Mouse (Mus musculus) limb, embryonic 10.5 days (tissue): ENCODE measurements around the gene Hyal2. TPM values are rescaled to one million over a fixed set of nuclear protein-coding genes. Genes with fewer than 3 reads are reported as not detected.
A peak's percentile ranks its signal among the peaks of the same experiment; 100 is the strongest.

Experiments
- DNase-seq: peaks from one replicate; pipeline ENCODE4 v3.0.0-alpha.2; 2017; ENCODE audit warnings: low spot score
- H3K27ac ChIP-seq: fragments of 300-500 bp; sonication (generic); 2 replicates; pipeline ENCODE4 v1.5.1; 2016; ENCODE audit warnings: mild to moderate bottlenecking
- H3K27me3 ChIP-seq: fragments of 300-500 bp; sonication (generic); 2 replicates; pipeline ENCODE4 v1.6.1; 2016; ENCODE audit warnings: low read depth, mild to moderate bottlenecking; ENCODE audit not compliant: poor library complexity, severe bottlenecking
- H3K36me3 ChIP-seq: fragments of 300-500 bp; sonication (generic); 2 replicates; pipeline ENCODE4 v1.6.1; 2016; ENCODE audit warnings: mild to moderate bottlenecking, moderate library complexity
- H3K4me1 ChIP-seq: fragments of 300-500 bp; sonication (generic); 2 replicates; pipeline ENCODE4 v1.6.1; 2016
- H3K4me3 ChIP-seq: fragments of 300-500 bp; sonication (generic); 2 replicates; pipeline ENCODE4 v1.5.1; 2016; ENCODE audit warnings: mild to moderate bottlenecking, moderate library complexity
- H3K9me3 ChIP-seq: fragments of 300-500 bp; sonication (generic); replicated peaks from 2 replicates; pipeline ENCODE4 v1.6.1; 2016; ENCODE audit warnings: mild to moderate bottlenecking
- WGBS: fragments of 180-500 bp; shearing (Covaris S2); methylation state at CpG from one replicate; pipeline ENCODE4 v1.1.7; 2016; 5-methylcytosine and 5-hydroxymethylcytosine counted together
- polyA plus RNA-seq: library from polyadenylated mRNA; unstranded; fragments of >200 nt; fragmentation: Nextera tagmentation; extraction: Ambion mirVana; gene quantifications from 2 replicates; pipeline ENCODE4 v1.2.1, GENCODE M21; 2016

Gene Hyal2
- polyA plus RNA-seq, 1 experiment from 2014 or later: 160 TPM

- H3K27ac ChIP-seq: no peak overlapping the region
- 32% methylated on average over 10 of the region's 10 CpGs for WGBS
Observed at GRCm38 (mm10) chr9:107541005-107541404, 26.7 kb upstream of the Hyal2 start.

GRCm38 (mm10) chr9:107541474-107542351, 26.0 kb upstream of the Hyal2 start, which contains the start of the genes Cyb561d2 and Nprl2:
Gene Cyb561d2 (minus strand): TSS chr9:107542193.
Gene Nprl2 (plus strand): TSS chr9:107542226.
- Histone ChIP-seq H3K36me3 (peaks cover 60% of the 10 kb centered on the region), H3K27me3 (no peaks in the 10 kb centered on the region), H3K4me1 (peaks cover 48% of the 10 kb centered on the region), H3K9me3 (no peaks in the 10 kb centered on the region), H3K4me3 (peak within 1 kb of the TSS; percentile 68), H3K27ac (peak within 1 kb of the TSS; percentile 75)
- peak; percentile 96 for DNase-seq
- under 1% methylated on average over 46 of the region's 46 CpGs for WGBS

More at GRCm38 (mm10) chr9:107541005-107541404, 26.7 kb upstream of the Hyal2 start:
- H3K4me3 ChIP-seq: peak overlapping the region; percentile 68
- no peaks in the 10 kb centered on the region for H3K9me3 ChIP-seq
- peaks cover 48% of the 10 kb centered on the region for H3K4me1 ChIP-seq
- DNase-seq: no peak
- H3K27me3 ChIP-seq: no peaks in the 10 kb centered on the region
- H3K36me3 ChIP-seq: peaks cover 63% of the 10 kb centered on the region

GRCm38 (mm10) chr9:107542352-107542686, 25.4 kb upstream of the Hyal2 start:
- H3K27ac ChIP-seq: peak overlapping the region; percentile 75
- H3K27me3 ChIP-seq: no peaks in the 10 kb centered on the region
- peak overlapping the region; percentile 68 for H3K4me3 ChIP-seq
- peaks cover 54% of the 10 kb centered on the region for H3K36me3 ChIP-seq
- no peak for DNase-seq
- WGBS: under 1% methylated on average over 11 of the region's 11 CpGs
- peaks cover 48% of the 10 kb centered on the region for H3K4me1 ChIP-seq
- H3K9me3 ChIP-seq: no peaks in the 10 kb centered on the region

- H3K9me3 ChIP-seq: no peaks in the 10 kb centered on the region
- H3K4me1 ChIP-seq: peaks cover 51% of the 10 kb centered on the region
- H3K27ac ChIP-seq: peak overlapping the region; percentile 75; the same call in 1 of the 2 replicates
- H3K27me3 ChIP-seq: 0 out of 2 replicates have a peak, but pooled peaks cover 2% of the 10 kb centered on the region
- DNase-seq: no peak
- peaks cover 50% of the 10 kb centered on the region for H3K36me3 ChIP-seq
- 50% methylated on average over 8 of the region's 8 CpGs for WGBS
- peak overlapping the region; percentile 68 for H3K4me3 ChIP-seq
Observed at GRCm38 (mm10) chr9:107542721-107543120, 25.0 kb upstream of the Hyal2 start.

- H3K36me3 ChIP-seq: peaks cover 44% of the 10 kb centered on the region
- DNase-seq: no peak
- no peak overlapping the region for H3K27ac ChIP-seq
- H3K9me3 ChIP-seq: no peaks in the 10 kb centered on the region
- WGBS: 88% methylated on average over 11 of the region's 11 CpGs
- H3K4me3 ChIP-seq: peak overlapping the region; percentile 68; the same call in 1 of the 2 replicates
- H3K27me3 ChIP-seq: peaks cover 7% of the 10 kb centered on the region
- H3K4me1 ChIP-seq: peaks cover 53% of the 10 kb centered on the region
Observed at GRCm38 (mm10) chr9:107543299-107543698, 24.4 kb upstream of the Hyal2 start.

GRCm38 (mm10) chr9:107544196-107544700, 23.5 kb upstream of the Hyal2 start:
- peaks cover 53% of the 10 kb centered on the region for H3K4me1 ChIP-seq
- peaks cover 35% of the 10 kb centered on the region for H3K36me3 ChIP-seq
- H3K27ac ChIP-seq: no peak overlapping the region
- no peak for DNase-seq
- WGBS: 97% methylated on average over 17 of the region's 17 CpGs
- H3K9me3 ChIP-seq: no peaks in the 10 kb centered on the region
- peaks cover 15% of the 10 kb centered on the region for H3K27me3 ChIP-seq
- no peak overlapping the region for H3K4me3 ChIP-seq

GRCm38 (mm10) chr9:107544729-107545128, 23.0 kb upstream of the Hyal2 start:
- H3K4me3 ChIP-seq: no peak overlapping the region
- peaks cover 20% of the 10 kb centered on the region for H3K27me3 ChIP-seq
- H3K36me3 ChIP-seq: peaks cover 30% of the 10 kb centered on the region
- no peak overlapping the region for H3K27ac ChIP-seq
- H3K9me3 ChIP-seq: no peaks in the 10 kb centered on the region
- H3K4me1 ChIP-seq: peaks cover 58% of the 10 kb centered on the region
- no peak for DNase-seq
- WGBS: 97% methylated on average over 12 of the region's 12 CpGs

GRCm38 (mm10) chr9:107545199-107545598, 22.5 kb upstream of the Hyal2 start:
- Histone ChIP-seq H3K36me3 (peaks cover 25% of the 10 kb centered on the region), H3K27me3 (peaks cover 25% of the 10 kb centered on the region), H3K4me3 (no peak overlapping the region), H3K27ac (no peak overlapping the region), H3K9me3 (no peaks in the 10 kb centered on the region), H3K4me1 (peaks cover 62% of the 10 kb centered on the region)
- no peak for DNase-seq
- WGBS: 89% methylated on average over 10 of the region's 10 CpGs

GRCm38 (mm10) chr9:107545602-107546001, 22.1 kb upstream of the Hyal2 start:
- WGBS: 6% methylated on average over 3 of the region's 3 CpGs

GRCm38 (mm10) chr9:107547026-107547425, 20.7 kb upstream of the Hyal2 start, which contains the start of gene Zmynd10:
Gene Zmynd10 (plus strand): TSS chr9:107547298.
- peak; percentile 95 for DNase-seq
- H3K9me3 ChIP-seq: no peaks in the 10 kb centered on the region
- peaks cover 32% of the 10 kb centered on the region for H3K27me3 ChIP-seq
- peak within 1 kb of the TSS; percentile 54; the same call in 1 of the 2 replicates for H3K27ac ChIP-seq
- WGBS: 5% methylated on average over 20 of the region's 20 CpGs
- H3K36me3 ChIP-seq: peaks cover 24% of the 10 kb centered on the region
- peak within 1 kb of the TSS; percentile 39 for H3K4me3 ChIP-seq
- peaks cover 69% of the 10 kb centered on the region for H3K4me1 ChIP-seq

More at GRCm38 (mm10) chr9:107545602-107546001, 22.1 kb upstream of the Hyal2 start:
- H3K27ac ChIP-seq: no peak overlapping the region
- H3K36me3 ChIP-seq: peaks cover 24% of the 10 kb centered on the region
- H3K4me3 ChIP-seq: no peak overlapping the region
- no peaks in the 10 kb centered on the region for H3K9me3 ChIP-seq
- H3K27me3 ChIP-seq: peaks cover 29% of the 10 kb centered on the region
- DNase-seq: peak; percentile 87
- H3K4me1 ChIP-seq: peaks cover 65% of the 10 kb centered on the region

- Histone ChIP-seq H3K27ac (no peak overlapping the region), H3K9me3 (no peaks in the 10 kb centered on the region), H3K4me3 (no peak overlapping the region), H3K27me3 (peaks cover 32% of the 10 kb centered on the region), H3K36me3 (peaks cover 24% of the 10 kb centered on the region), H3K4me1 (peaks cover 71% of the 10 kb centered on the region)
- DNase-seq: no peak
- 85% methylated on average over 5 of the region's 5 CpGs for WGBS
Observed at GRCm38 (mm10) chr9:107547957-107548356, 19.8 kb upstream of the Hyal2 start.

- DNase-seq: no peak
- peaks cover 32% of the 10 kb centered on the region for H3K27me3 ChIP-seq
- peaks cover 72% of the 10 kb centered on the region for H3K4me1 ChIP-seq
- H3K4me3 ChIP-seq: no peak overlapping the region
- peaks cover 17% of the 10 kb centered on the region for H3K36me3 ChIP-seq
- no peaks in the 10 kb centered on the region for H3K9me3 ChIP-seq
- WGBS: 87% methylated on average over 10 of the region's 10 CpGs
- no peak overlapping the region for H3K27ac ChIP-seq
Observed at GRCm38 (mm10) chr9:107548820-107549219, 18.9 kb upstream of the Hyal2 start.
